ENCODE assay signal across 11 mouse cellular contexts in genomic region chr19:11092131-11092530, GRCm38 (mm10). TPM values are rescaled to one million over a fixed set of nuclear protein-coding genes. Genes with fewer than 3 reads are reported as not detected.
DNase-seq lines count a peak whose midpoint lies in the region; ATAC-seq and TF ChIP-seq lines count a peak whose summit lies in the region.
"Not testable (repeated sequence)": the region's sequence is repeated elsewhere in the genome, so short reads cannot be mapped to it uniquely, and the experiment has no call there.
"Had no signal": no experiment of that assay in that cellular context is flagged by ENCODE, and none has a peak within 500 bp of the region (broad histone marks: within the 10 kb centered on the region; RNA-seq: fewer than 3 reads in every experiment).

No protein-coding gene starts in this region.

- not testable (repeated sequence) for H3K36me3 ChIP-seq in CH12.LX (replicated peaks in 1 of 2; ENCODE audit: control insufficient read depth in 1 of 2, insufficient read depth in 1 of 2, low read length in 1 of 2); hindbrain, embryonic 14.5 days (replicated peaks; ENCODE audit: control insufficient read depth, insufficient read depth); limb, embryonic 11.5 days (ENCODE audit: control insufficient read depth, insufficient read depth, low read length); neural tube, embryonic 14.5 days (ENCODE audit: control insufficient read depth, insufficient read depth, low read length); stomach, postnatal 0 days (ENCODE audit: control insufficient read depth, insufficient read depth, low read length)

- in situ Hi-C loops in CH12.LX (cut with MboI; ENCODE audit: low pct_ligation_motif_present, low pct_unique_long_range_greater_than_20kb, low sequenced_read_pairs), result not testable (repeated sequence)

- not testable (repeated sequence) for H3K79me2 ChIP-seq in CH12.LX (replicated peaks; ENCODE audit: control insufficient read depth, extremely low read depth, insufficient read depth, poor library complexity, severe bottlenecking)

- not testable (repeated sequence) for H3K9ac ChIP-seq in CH12.LX (ENCODE audit: insufficient read depth, low read depth); limb, embryonic 11.5 days (ENCODE audit: low read length)
- H3K9ac ChIP-seq in hindbrain, embryonic 14.5 days, result peak overlapping the region; percentile 44; the same call in 1 of the 2 replicates
- H3K9ac ChIP-seq in neural tube, embryonic 14.5 days (replicated peaks; ENCODE audit: low read depth, low read length), result 0 out of 2 replicates have a peak overlapping the region, but pooled peaks have one; percentile 25
- peak overlapping the region; percentile 27; the same call in 1 of the 2 replicates for H3K9ac ChIP-seq in stomach, postnatal 0 days (ENCODE audit: low read length)

- H3K9me3 ChIP-seq in CH12.LX (replicated peaks; ENCODE audit: low read length); hindbrain, embryonic 14.5 days (ENCODE audit: control insufficient read depth, low read length); limb, embryonic 11.5 days (ENCODE audit: control insufficient read depth, low read length); neural tube, embryonic 14.5 days (ENCODE audit: control insufficient read depth, low read length); stomach, postnatal 0 days (ENCODE audit: control insufficient read depth, low read length): not testable (repeated sequence)

- H3K4me3 ChIP-seq in CH12.LX (replicated peaks in 1 of 3; ENCODE audit: low read depth in 2 of 3, low read length in 2 of 3, poor library complexity in 1 of 3), result peak overlapping the region in 1 of 3 experiments; percentile 51
- peak overlapping the region; percentile 34 for H3K4me3 ChIP-seq in hindbrain, embryonic 14.5 days (replicated peaks; ENCODE audit: low read length)
- not testable (repeated sequence) for H3K4me3 ChIP-seq in limb, embryonic 11.5 days (ENCODE audit: low read depth, low read length)
- peak overlapping the region; percentile 28 for H3K4me3 ChIP-seq in neural tube, embryonic 14.5 days (ENCODE audit: low read depth, low read length)
- H3K4me3 ChIP-seq in stomach, postnatal 0 days (ENCODE audit: low read depth, low read length), result peak overlapping the region; percentile 31

- 6% methylated on average over 48 of the region's 50 CpGs for WGBS in hindbrain, embryonic 14.5 days
- 5% methylated on average over 50 of the region's 50 CpGs for WGBS in limb, embryonic 11.5 days
- WGBS in neural tube, embryonic 14.5 days, result 4% methylated on average over 50 of the region's 50 CpGs
- 3% methylated on average over 50 of the region's 50 CpGs for whole genome bisulfite sequencing in stomach, postnatal 0 days

- H3K27me3 ChIP-seq in CH12.LX (replicated peaks); limb, embryonic 11.5 days (ENCODE audit: control insufficient read depth, insufficient read depth, low read length); neural tube, embryonic 14.5 days (ENCODE audit: control insufficient read depth, insufficient read depth, low read length); stomach, postnatal 0 days (ENCODE audit: control insufficient read depth, insufficient read depth, low read length): not testable (repeated sequence)
- peaks cover 16% of the 10 kb centered on the region for H3K27me3 ChIP-seq in hindbrain, embryonic 14.5 days (ENCODE audit: control insufficient read depth, insufficient read depth, low read length)

- not testable (repeated sequence) for TF ChIP-seq POLR2A in CH12.LX (IDR thresholded peaks at IDR 0.05; ENCODE audit: low read depth, low read length)

- not testable (repeated sequence) for TF ChIP-seq EP300 in CH12.LX (IDR thresholded peaks at IDR 0.05; ENCODE audit: low read length); stomach, postnatal 0 days (optimal IDR thresholded peaks at IDR 0.05)

- TF ChIP-seq RAD21 in CH12.LX (IDR thresholded peaks at IDR 0.05; ENCODE audit: low read depth, low read length), result not testable (repeated sequence)

- ATAC-seq in frontal cortex, adult (ENCODE audit: low TSS enrichment), result peak; percentile 79
- ATAC-seq in hindbrain, embryonic 14.5 days (ENCODE audit: low FRiP score); limb, embryonic 11.5 days (ENCODE audit: insufficient number of reproducible peaks, low FRiP score, low TSS enrichment, low read depth); neural tube, embryonic 14.5 days (ENCODE audit: low read depth): not testable (repeated sequence)
- ATAC-seq in megakaryocyte, adult 5-6 weeks (ENCODE audit: poor library complexity, severe bottlenecking), result peak; percentile 82
- ATAC-seq in stomach, postnatal 0 days (ENCODE audit: low FRiP score, low TSS enrichment), result peak; percentile 38; the same call in 1 of the 2 replicates

- peak overlapping the region; percentile 10; the same call in 1 of the 2 replicates for H3K4me2 ChIP-seq in CH12.LX (ENCODE audit: insufficient read depth, low read depth, poor library complexity, severe bottlenecking)
- peak overlapping the region; percentile 60 for H3K4me2 ChIP-seq in hindbrain, embryonic 14.5 days (replicated peaks)
- peak overlapping the region; percentile 31; the same call in 1 of the 2 replicates for H3K4me2 ChIP-seq in limb, embryonic 11.5 days (ENCODE audit: low read depth, severe bottlenecking)
- H3K4me2 ChIP-seq in neural tube, embryonic 14.5 days (ENCODE audit: low read depth, low read length), result peak overlapping the region; percentile 47
- peak overlapping the region; percentile 54 for H3K4me2 ChIP-seq in stomach, postnatal 0 days (replicated peaks; ENCODE audit: low read depth)

- H3K27ac ChIP-seq in CH12.LX (ENCODE audit: insufficient read depth, low read depth); hindbrain, embryonic 14.5 days; limb, embryonic 11.5 days (replicated peaks; ENCODE audit: low read depth, low read length); neural tube, embryonic 14.5 days (ENCODE audit: low read depth, low read length); stomach, postnatal 0 days (replicated peaks): not testable (repeated sequence)

- not testable (repeated sequence) for DNase-seq in CH12.LX (ENCODE audit: extremely low read depth); hindbrain, embryonic 14.5 days (ENCODE audit: low spot score)
- DNase-seq in embryo, embryonic 10.5 days (ENCODE audit: low spot score), result peak; percentile 5
- peak; percentile 23 for DNase-seq in limb, embryonic 11.5 days (ENCODE audit: low spot score)
- DNase-seq in stomach, postnatal 0 days (ENCODE audit: low spot score), result peak; percentile 40

- not testable (repeated sequence) for TF ChIP-seq CTCF in CH12.LX (conservative IDR thresholded peaks at IDR 0.05 in 1 of 2, IDR thresholded peaks at IDR 0.05 in 1 of 2; ENCODE audit: low read depth in 2 of 2, low read length in 2 of 2); stomach, postnatal 0 days (IDR thresholded peaks at IDR 0.05; ENCODE audit: low read depth)

- H3K4me1 ChIP-seq in CH12.LX (ENCODE audit: control insufficient read depth in 1 of 2, insufficient read depth in 2 of 2); hindbrain, embryonic 14.5 days (replicated peaks; ENCODE audit: control insufficient read depth, insufficient read depth, low read length); limb, embryonic 11.5 days (ENCODE audit: control insufficient read depth, insufficient read depth, low read length); neural tube, embryonic 14.5 days (ENCODE audit: control insufficient read depth, insufficient read depth, low read length); stomach, postnatal 0 days (replicated peaks; ENCODE audit: control insufficient read depth, insufficient read depth): not testable (repeated sequence)

- dilution Hi-C loops in CH12.LX (cut with MboI; ENCODE audit: extremely low pct_ligation_motif_present, extremely low pct_unique_long_range_greater_than_20kb, low sequenced_read_pairs), result not testable (repeated sequence)

RNA-seq across cellular contexts. Expression of gene Ms4a8a, which starts 11.2 kb away (rescaled TPM):
- total RNA-seq in CH12.LX (2012; rRNA removed) (not detected in 2 replicates), CH12.LX (2014; rRNA removed) (not detected in 2 replicates)
- polyA plus RNA-seq in CH12.LX (2012; ENCODE audit: insufficient read length, low read depth), result not detected in 2 replicates
- polyA plus RNA-seq in hindbrain, embryonic 14.5 days (2014; fragmentation: Nextera tagmentation; extraction: Ambion mirVana), result not detected in 2 replicates
- polyA plus RNA-seq in limb, embryonic 11.5 days (2014; fragmentation: Nextera tagmentation; extraction: Ambion mirVana), result not detected in 2 replicates
- 81.1 and 96.0 TPM in 2 replicates for total RNA-seq in megakaryocyte, adult 5-6 weeks (2015)
- total RNA-seq in megakaryocyte, adult 5-6 weeks (2017), result 52.4 and 55.6 TPM in 2 replicates
- polyA plus RNA-seq in neural tube, embryonic 14.5 days (2014; fragmentation: Nextera tagmentation; extraction: Ambion mirVana), result not detected in 2 replicates
- 21.0 and 22.3 TPM in 2 replicates for polyA plus RNA-seq in stomach, postnatal 0 days (2015; fragmentation: Nextera tagmentation; extraction: Ambion mirVana)
- total RNA-seq: layer of hippocampus, adult 8-10 months had no signal

RNA-seq across cellular contexts. Expression of gene 1700017D01Rik, which starts 38.5 kb away (rescaled TPM):
- total RNA-seq in CH12.LX (2012; rRNA removed), result not detected in 2 replicates
- not detected in 2 replicates for total RNA-seq in CH12.LX (2014; rRNA removed)
- not detected in 2 replicates for polyA plus RNA-seq in CH12.LX (2012; ENCODE audit: insufficient read length, low read depth)
- not detected in 2 replicates for polyA plus RNA-seq in hindbrain, embryonic 14.5 days (2014; fragmentation: Nextera tagmentation; extraction: Ambion mirVana)
- not detected in 2 replicates for polyA plus RNA-seq in limb, embryonic 11.5 days (2014; fragmentation: Nextera tagmentation; extraction: Ambion mirVana)
- total RNA-seq in megakaryocyte, adult 5-6 weeks (2015), result not detected in 2 replicates
- not detected in 2 replicates for total RNA-seq in megakaryocyte, adult 5-6 weeks (2017)
- not detected in 2 replicates for polyA plus RNA-seq in neural tube, embryonic 14.5 days (2014; fragmentation: Nextera tagmentation; extraction: Ambion mirVana)
- polyA plus RNA-seq in stomach, postnatal 0 days (2015; fragmentation: Nextera tagmentation; extraction: Ambion mirVana), result 0.08 TPM in 1 of 2 replicates, not detected in the other
- total RNA-seq: adrenal gland, adult 2 months; heart, postnatal 14 days; layer of hippocampus, adult 8-10 months had no signal
- polyA plus RNA-seq: adrenal gland, adult 2 months had no signal

Comparison
In these comparisons a context has a peak if more than half of its experiments do, and no peak if none do; other contexts are left out.
1. H3K4me2 ChIP-seq: peak in every context shown above with its lines; median percentile 60 in hindbrain, embryonic 14.5 days; 54 in stomach, postnatal 0 days; 47 in neural tube, embryonic 14.5 days; 31 in limb, embryonic 11.5 days; 10 in CH12.LX.
2. RNA of gene Ms4a8a, which starts 11.2 kb away (polyA plus RNA-seq): 21.0 to 22.3 TPM in stomach, postnatal 0 days; not detected in neural tube, embryonic 14.5 days, not detected in CH12.LX, not detected in hindbrain, embryonic 14.5 days and not detected in limb, embryonic 11.5 days; every median in the first group is over 10 times any median in the second.